Mouse (Mus musculus): ENCODE data around the gene Fadd. TPM values are rescaled to one million over a fixed set of nuclear protein-coding genes. Genes with fewer than 3 reads are reported as not detected.
A peak's percentile ranks its signal among the peaks of the same experiment; 100 is the strongest.

Gene Fadd
- total and polyA plus RNA-seq, 3 experiments = 7.2 to 11.6 TPM; not detected in 1

DNA sequence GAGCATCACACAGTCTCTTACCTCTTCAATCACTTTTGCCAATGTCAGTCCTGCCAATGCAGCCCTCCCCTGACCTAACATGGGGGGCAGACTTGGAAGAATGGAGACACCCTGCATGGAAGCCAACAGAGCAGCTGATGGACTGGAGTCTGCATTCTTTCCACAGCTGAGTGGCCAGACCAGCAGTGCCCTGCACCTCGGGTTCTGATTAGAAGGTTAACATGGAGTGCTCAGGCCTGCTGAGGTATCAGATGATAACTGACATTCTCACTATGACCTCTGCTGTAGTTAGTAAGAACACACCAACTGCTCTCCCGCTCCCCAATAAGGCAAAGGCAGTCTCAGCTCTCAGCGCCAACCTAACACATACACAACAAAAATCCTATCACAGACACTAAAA is 37.0 kb downstream of the Fadd start:
- TF ChIP-seq USF1 (IDR thresholded peaks at IDR 0.05; ENCODE audit: low read depth, low read length) (no peak), MAFK (IDR thresholded peaks at IDR 0.05; ENCODE audit: borderline replicate concordance, low read depth, low read length) (no peak)
- Histone ChIP-seq H3K36me3 (ENCODE audit: control insufficient read depth in 1 of 2, insufficient read depth in 2 of 2, low read length in 2 of 2) (peaks cover 8 to 24% of the 10 kb centered on the region in 2 experiments), H3K9ac (ENCODE audit: control insufficient read depth, low read depth, low read length, poor library complexity, severe bottlenecking) (no peak overlapping the region), H3K27ac (ENCODE audit: control insufficient read depth, low read depth, low read length) (no peak overlapping the region), H3K4me1 (ENCODE audit: control insufficient read depth in 1 of 2, insufficient read depth in 2 of 2, low read length in 2 of 2) (peaks cover 2 to 7% of the 10 kb centered on the region in 2 experiments), H3K9me3 (replicated peaks; ENCODE audit: insufficient read depth, low read length) (no peaks in the 10 kb centered on the region), H3K4me3 (ENCODE audit: control insufficient read depth in 1 of 2, insufficient read depth in 1 of 2, low read depth in 2 of 2, low read length in 2 of 2) (no peak overlapping the region), H3K79me2 (ENCODE audit: control insufficient read depth, insufficient read depth, low read length, poor library complexity) (peaks cover 58% of the 10 kb centered on the region), H3K27me3 (ENCODE audit: control insufficient read depth in 1 of 2, insufficient read depth in 2 of 2, low read length in 2 of 2) (no peaks in the 10 kb centered on the region)
- no peak for DNase-seq (ENCODE audit: low read depth, low spot score)

DNA sequence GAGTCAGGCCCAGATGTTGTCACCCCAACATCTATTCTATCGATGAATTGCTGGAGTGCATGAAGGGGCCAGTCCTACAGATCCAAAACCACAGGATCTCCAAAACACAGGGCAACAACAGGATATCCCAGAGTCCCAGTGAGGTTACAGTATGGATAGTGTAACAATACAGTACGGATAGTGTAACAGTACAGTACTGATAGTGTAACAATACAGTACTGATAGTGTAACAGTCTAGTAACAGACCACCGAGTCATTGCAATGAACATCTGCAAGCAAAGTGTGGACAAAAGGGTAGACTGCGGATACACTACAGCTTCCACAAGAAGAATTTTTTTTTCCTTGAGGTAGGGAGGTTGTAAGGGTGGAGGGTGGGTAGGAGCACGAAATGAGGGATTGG is 40.9 kb downstream of the Fadd start:
- TF ChIP-seq GATA1 (IDR thresholded peaks at IDR 0.05; ENCODE audit: low read depth, low read length) (0 out of 2 replicates have a peak, but pooled peaks have one; percentile 18), NRF1 (IDR thresholded peaks at IDR 0.05; ENCODE audit: insufficient read depth, low read depth, low read length, poor library complexity, severe bottlenecking) (no peak), MAX (IDR thresholded peaks at IDR 0.05; ENCODE audit: low read length) (no peak), MYB (IDR thresholded peaks at IDR 0.05; ENCODE audit: low read depth, low read length) (0 out of 2 replicates have a peak, but pooled peaks have one; percentile 25), CHD1 (IDR thresholded peaks at IDR 0.05; ENCODE audit: low read depth, low read length) (no peak), EP300 (IDR thresholded peaks at IDR 0.05; ENCODE audit: low read depth in 1 of 2, low read length in 2 of 2) (peak in 1 of 2 experiments; percentile 58; a peak in 2 of 4 replicates)
- Histone ChIP-seq H3K27me3 (ENCODE audit: control insufficient read depth in 1 of 2, insufficient read depth in 2 of 2, low read length in 2 of 2) (no peaks in the 10 kb centered on the region), H3K36me3 (ENCODE audit: control insufficient read depth in 1 of 2, insufficient read depth in 2 of 2, low read length in 2 of 2) (peaks cover 8 to 9% of the 10 kb centered on the region in 2 experiments)

DNA sequence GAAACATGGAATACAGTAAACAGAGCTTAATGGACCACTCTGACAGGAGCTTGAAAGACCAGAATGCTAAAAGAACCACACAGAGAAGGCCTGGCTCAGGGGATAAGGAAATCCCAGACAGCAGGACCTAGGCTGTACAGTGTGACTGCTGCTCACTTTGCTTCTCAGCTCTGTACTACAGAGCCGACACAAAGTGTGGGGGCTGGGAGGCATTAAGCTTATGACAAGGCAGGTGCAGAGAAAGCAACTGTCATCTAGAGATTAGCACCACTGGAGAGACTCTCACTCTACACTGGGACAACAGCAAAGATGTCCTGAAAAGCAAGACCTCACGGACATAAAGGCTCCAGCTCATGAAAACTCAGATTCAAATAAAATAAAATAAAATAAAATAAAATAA is 43.1 kb downstream of the Fadd start:
- no peak overlapping the region for H3K27ac ChIP-seq (ENCODE audit: control insufficient read depth, low read depth, low read length)
- TF ChIP-seq MAX (IDR thresholded peaks at IDR 0.05; ENCODE audit: low read length) (no peak), RAD21 (IDR thresholded peaks at IDR 0.05; ENCODE audit: low read depth, low read length) (no peak), UBTF (IDR thresholded peaks at IDR 0.05; ENCODE audit: borderline replicate concordance, insufficient read depth, low read depth, low read length) (no peak), EP300 (IDR thresholded peaks at IDR 0.05; ENCODE audit: low read depth in 1 of 2, low read length in 2 of 2) (peak in 1 of 2 experiments; percentile 24; a peak in 1 of 4 replicates), GABPA (IDR thresholded peaks at IDR 0.05; ENCODE audit: low read depth, low read length) (no peak), RCOR1 (IDR thresholded peaks at IDR 0.05; ENCODE audit: low read depth, low read length) (no peak), CHD1 (IDR thresholded peaks at IDR 0.05; ENCODE audit: low read depth, low read length) (no peak), MAZ (IDR thresholded peaks at IDR 0.05; ENCODE audit: low read depth, low read length) (no peak), KAT2A (conservative IDR thresholded peaks at IDR 0.05; ENCODE audit: low read depth, low read length) (no peak), ZKSCAN1 (IDR thresholded peaks at IDR 0.05; ENCODE audit: low read depth, low read length) (no peak), TCF12 (IDR thresholded peaks at IDR 0.05; ENCODE audit: low read depth, low read length) (0 out of 2 replicates have a peak, but pooled peaks have one; percentile 13), E2F4 (IDR thresholded peaks at IDR 0.05; ENCODE audit: borderline replicate concordance, low read depth, low read length) (no peak), GATA1 (IDR thresholded peaks at IDR 0.05; ENCODE audit: low read depth, low read length) (no peak), POLR2AphosphoS5 (IDR thresholded peaks at IDR 0.05; ENCODE audit: borderline replicate concordance, low read depth, low read length) (no peak), SMC3 (IDR thresholded peaks at IDR 0.05; ENCODE audit: low read depth, low read length) (no peak)
- H3K27me3 ChIP-seq (ENCODE audit: control insufficient read depth in 1 of 2, insufficient read depth in 2 of 2, low read length in 2 of 2) = no peaks in the 10 kb centered on the region
- H3K9me3 ChIP-seq (replicated peaks; ENCODE audit: insufficient read depth, low read length) = no peaks in the 10 kb centered on the region
- peak; percentile 30 for DNase-seq (ENCODE audit: low read depth, low spot score)
- H3K79me2 ChIP-seq (ENCODE audit: control insufficient read depth, insufficient read depth, low read length, poor library complexity) = peaks cover 55% of the 10 kb centered on the region
- H3K36me3 ChIP-seq (ENCODE audit: control insufficient read depth in 1 of 2, insufficient read depth in 2 of 2, low read length in 2 of 2) = peaks cover 3 to 10% of the 10 kb centered on the region in 2 experiments
- peaks cover 12 to 13% of the 10 kb centered on the region in 2 experiments for H3K4me1 ChIP-seq (ENCODE audit: control insufficient read depth in 1 of 2, insufficient read depth in 2 of 2, low read length in 2 of 2)
- H3K4me3 ChIP-seq (ENCODE audit: control insufficient read depth in 1 of 2, insufficient read depth in 1 of 2, low read depth in 2 of 2, low read length in 2 of 2) = no peak overlapping the region
- H3K9ac ChIP-seq (ENCODE audit: control insufficient read depth, low read depth, low read length, poor library complexity, severe bottlenecking) = no peak overlapping the region

More for the DNA sequence above, 40.9 kb downstream of the Fadd start:
- DNase-seq (ENCODE audit: low read depth, low spot score) = no peak
- H3K79me2 ChIP-seq (ENCODE audit: control insufficient read depth, insufficient read depth, low read length, poor library complexity) = peaks cover 50% of the 10 kb centered on the region
- no peak overlapping the region for H3K4me3 ChIP-seq (ENCODE audit: control insufficient read depth in 1 of 2, insufficient read depth in 1 of 2, low read depth in 2 of 2, low read length in 2 of 2)
- no peaks in the 10 kb centered on the region for H3K9me3 ChIP-seq (replicated peaks; ENCODE audit: insufficient read depth, low read length)
- peaks cover 7 to 13% of the 10 kb centered on the region in 2 experiments for H3K4me1 ChIP-seq (ENCODE audit: control insufficient read depth in 1 of 2, insufficient read depth in 2 of 2, low read length in 2 of 2)
- no peak overlapping the region for H3K27ac ChIP-seq (ENCODE audit: control insufficient read depth, low read depth, low read length)
- no peak overlapping the region for H3K9ac ChIP-seq (ENCODE audit: control insufficient read depth, low read depth, low read length, poor library complexity, severe bottlenecking)
